Mouse (Mus musculus): ENCODE data around the gene Sash1. TPM values are rescaled to one million over a fixed set of nuclear protein-coding genes. Genes with fewer than 3 reads are reported as not detected.
A peak's percentile ranks its signal among the peaks of the same experiment; 100 is the strongest.

The Sash1 gene
- polyA plus RNA-seq, 1 experiment from 2014 or later, result 5.9 TPM

DNA sequence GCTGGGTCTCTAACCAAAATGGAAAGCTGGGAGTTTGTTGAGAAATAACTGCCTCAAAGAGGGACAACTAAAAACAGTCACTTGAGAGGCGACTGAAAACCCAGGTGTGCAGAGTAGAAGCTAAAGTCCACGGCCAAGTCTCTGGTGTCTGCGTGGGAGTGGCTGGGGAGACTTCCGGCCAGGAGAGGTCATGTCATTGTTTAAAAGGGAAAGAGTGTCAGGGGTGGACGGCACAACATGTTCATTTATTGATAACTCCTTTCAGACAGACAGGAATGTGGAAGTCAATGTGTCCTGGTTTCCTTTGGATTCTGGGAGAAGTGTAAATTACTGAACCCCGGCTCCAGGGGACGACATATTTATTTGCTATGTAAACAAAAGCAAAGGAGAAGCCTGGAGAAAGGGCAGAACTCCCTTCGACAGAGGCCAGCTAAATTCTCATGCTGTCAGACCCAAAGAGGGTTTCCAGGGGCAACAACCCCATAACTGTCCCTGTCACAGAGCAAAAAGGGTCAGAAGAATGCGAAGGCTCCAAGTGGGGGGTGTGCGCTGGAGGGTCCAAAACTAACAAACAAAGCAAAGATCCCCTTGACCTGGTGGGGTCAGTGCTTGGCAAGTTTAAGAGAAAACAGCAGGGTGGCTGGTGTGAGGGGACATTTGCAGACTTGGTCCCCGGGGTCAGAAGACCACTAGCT lies 100.3 kb downstream of the Sash1 start:
- no peaks in the 10 kb centered on the region for H3K27me3 ChIP-seq
- H3K36me3 ChIP-seq, result peaks cover 30% of the 10 kb centered on the region
- no peak overlapping the region for H3K4me3 ChIP-seq
- H3K9ac ChIP-seq, result no peak overlapping the region
- no peak for ATAC-seq (ENCODE audit: insufficient number of reproducible peaks, insufficient read depth, low FRiP score, low TSS enrichment, low read depth)
- H3K27ac ChIP-seq, result no peak overlapping the region
- no peaks in the 10 kb centered on the region for H3K9me3 ChIP-seq
- peaks cover 11% of the 10 kb centered on the region for H3K4me1 ChIP-seq
- WGBS, result 57% methylated on average over 11 of the region's 11 CpGs
- no peak overlapping the region for H3K4me2 ChIP-seq

DNA sequence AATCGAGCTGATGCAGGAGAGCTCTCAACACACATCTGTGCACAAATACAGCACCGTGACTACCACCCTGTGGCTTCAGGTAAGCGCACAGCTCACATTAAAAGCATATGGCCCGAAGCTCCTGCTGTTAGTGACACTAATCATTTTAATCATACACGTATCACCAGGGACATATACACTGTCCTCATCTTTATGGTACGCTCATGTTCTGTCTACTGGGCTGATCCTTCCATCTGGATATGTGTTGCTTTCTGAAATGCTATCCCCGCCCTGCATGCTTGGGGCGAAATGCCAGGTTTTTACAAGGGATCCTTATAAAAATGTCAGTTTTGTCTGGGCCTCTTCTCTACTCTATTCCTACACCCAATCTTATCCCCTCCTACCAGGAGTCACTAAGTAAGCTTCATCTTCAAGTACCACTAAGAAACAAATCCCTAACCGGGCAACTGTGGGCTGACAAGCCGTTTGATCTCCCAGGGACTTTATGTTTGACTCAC lies 103.9 kb downstream of the Sash1 start:
- Histone ChIP-seq H3K9me3 (no peaks in the 10 kb centered on the region), H3K4me2 (no peak overlapping the region), H3K4me3 (no peak overlapping the region), H3K4me1 (peaks cover 11% of the 10 kb centered on the region), H3K36me3 (peaks cover 47% of the 10 kb centered on the region), H3K27ac (no peak overlapping the region), H3K27me3 (no peaks in the 10 kb centered on the region), H3K9ac (no peak overlapping the region)
- 57% methylated on average over 10 of the region's 10 CpGs for WGBS
- 0 out of 2 replicates have a peak, but pooled peaks have one; percentile 26 for ATAC-seq (ENCODE audit: insufficient number of reproducible peaks, insufficient read depth, low FRiP score, low TSS enrichment, low read depth)

GRCm38 (mm10) chr10:8779842-8780241 lies 106.0 kb downstream of the Sash1 start:
- Histone ChIP-seq H3K27me3 (no peaks in the 10 kb centered on the region), H3K27ac (no peak overlapping the region), H3K9ac (no peak overlapping the region), H3K4me3 (no peak overlapping the region), H3K4me2 (no peak overlapping the region), H3K36me3 (peaks cover 57% of the 10 kb centered on the region), H3K9me3 (peaks cover 4% of the 10 kb centered on the region; the same call in 1 of the 2 replicates), H3K4me1 (peaks cover 8% of the 10 kb centered on the region)
- ATAC-seq (ENCODE audit: insufficient number of reproducible peaks, insufficient read depth, low FRiP score, low TSS enrichment, low read depth), result no peak
- 93% methylated on average over 4 of the region's 4 CpGs for WGBS

GRCm38 (mm10) chr10:8778845-8779244 lies 107.0 kb downstream of the Sash1 start:
- Histone ChIP-seq H3K9ac (no peak overlapping the region), H3K9me3 (peaks cover 4% of the 10 kb centered on the region; the same call in 1 of the 2 replicates), H3K4me1 (peaks cover 8% of the 10 kb centered on the region), H3K27ac (no peak overlapping the region), H3K4me3 (no peak overlapping the region), H3K36me3 (peaks cover 52% of the 10 kb centered on the region), H3K27me3 (no peaks in the 10 kb centered on the region), H3K4me2 (no peak overlapping the region)
- ATAC-seq (ENCODE audit: insufficient number of reproducible peaks, insufficient read depth, low FRiP score, low TSS enrichment, low read depth), result no peak
- 88% methylated on average over 7 of the region's 7 CpGs for WGBS

- H3K36me3 ChIP-seq, result peaks cover 46% of the 10 kb centered on the region
- 89% methylated on average over 12 of the region's 12 CpGs for WGBS
- no peak overlapping the region for H3K4me3 ChIP-seq
- peaks cover 4% of the 10 kb centered on the region; the same call in 1 of the 2 replicates for H3K9me3 ChIP-seq
- H3K27ac ChIP-seq, result no peak overlapping the region
- no peak overlapping the region for H3K9ac ChIP-seq
- ATAC-seq (ENCODE audit: insufficient number of reproducible peaks, insufficient read depth, low FRiP score, low TSS enrichment, low read depth), result no peak
- no peaks in the 10 kb centered on the region for H3K27me3 ChIP-seq
- H3K4me1 ChIP-seq, result peaks cover 8% of the 10 kb centered on the region
- H3K4me2 ChIP-seq, result no peak overlapping the region
Observed at GRCm38 (mm10) chr10:8777552-8778253, 108.2 kb downstream of the Sash1 start.

- H3K4me2 ChIP-seq, result no peak overlapping the region
- H3K9me3 ChIP-seq, result peaks cover 4% of the 10 kb centered on the region; the same call in 1 of the 2 replicates
- H3K36me3 ChIP-seq, result peaks cover 52% of the 10 kb centered on the region
- WGBS, result 100% methylated on average over 2 of the region's 2 CpGs
- no peak for ATAC-seq (ENCODE audit: insufficient number of reproducible peaks, insufficient read depth, low FRiP score, low TSS enrichment, low read depth)
- peaks cover 2% of the 10 kb centered on the region for H3K4me1 ChIP-seq
- no peak overlapping the region for H3K27ac ChIP-seq
- no peak overlapping the region for H3K4me3 ChIP-seq
- H3K9ac ChIP-seq, result no peak overlapping the region
- H3K27me3 ChIP-seq, result no peaks in the 10 kb centered on the region
Observed at GRCm38 (mm10) chr10:8776791-8777190, 109.1 kb downstream of the Sash1 start.

DNA sequence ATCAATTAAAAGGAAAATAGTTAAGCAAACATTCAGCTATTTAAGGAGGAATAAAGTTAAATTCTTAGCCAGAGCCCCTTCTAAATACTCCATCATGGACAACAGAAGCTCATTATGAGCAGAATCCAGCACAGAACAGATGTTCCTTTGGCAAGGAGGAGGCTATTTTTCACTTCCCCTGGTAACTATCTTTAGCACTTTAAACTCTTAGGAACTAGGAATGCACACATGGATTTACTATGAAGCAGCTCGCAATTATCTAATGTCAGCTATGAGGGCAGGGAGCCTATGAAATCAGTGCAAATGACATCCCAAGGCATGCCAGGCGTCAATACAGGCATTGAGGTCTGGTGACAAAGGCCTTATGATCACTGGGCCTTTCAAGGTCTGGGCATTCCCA lies 110.1 kb downstream of the Sash1 start:
- no peak overlapping the region for H3K4me3 ChIP-seq
- no peak for ATAC-seq (ENCODE audit: insufficient number of reproducible peaks, insufficient read depth, low FRiP score, low TSS enrichment, low read depth)
- peaks cover 50% of the 10 kb centered on the region for H3K36me3 ChIP-seq
- 84% methylated on average over 2 of the region's 2 CpGs for WGBS
- H3K4me1 ChIP-seq, result no peaks in the 10 kb centered on the region
- no peaks in the 10 kb centered on the region for H3K27me3 ChIP-seq
- no peak overlapping the region for H3K27ac ChIP-seq
- H3K4me2 ChIP-seq, result no peak overlapping the region
- no peak overlapping the region for H3K9ac ChIP-seq
- H3K9me3 ChIP-seq, result peaks cover 4% of the 10 kb centered on the region; the same call in 1 of the 2 replicates

GRCm38 (mm10) chr10:8772464-8773209 lies 113.2 kb downstream of the Sash1 start:
- WGBS, result 76% methylated on average over 4 of the region's 4 CpGs
- H3K27me3 ChIP-seq, result no peaks in the 10 kb centered on the region
- H3K27ac ChIP-seq, result no peak overlapping the region
- peaks cover 6% of the 10 kb centered on the region; the same call in 1 of the 2 replicates for H3K9me3 ChIP-seq
- H3K4me1 ChIP-seq, result no peaks in the 10 kb centered on the region
- no peak for ATAC-seq (ENCODE audit: insufficient number of reproducible peaks, insufficient read depth, low FRiP score, low TSS enrichment, low read depth)
- H3K4me3 ChIP-seq, result no peak overlapping the region
- peaks cover 42% of the 10 kb centered on the region for H3K36me3 ChIP-seq
- no peak overlapping the region for H3K9ac ChIP-seq
- no peak overlapping the region for H3K4me2 ChIP-seq

DNA sequence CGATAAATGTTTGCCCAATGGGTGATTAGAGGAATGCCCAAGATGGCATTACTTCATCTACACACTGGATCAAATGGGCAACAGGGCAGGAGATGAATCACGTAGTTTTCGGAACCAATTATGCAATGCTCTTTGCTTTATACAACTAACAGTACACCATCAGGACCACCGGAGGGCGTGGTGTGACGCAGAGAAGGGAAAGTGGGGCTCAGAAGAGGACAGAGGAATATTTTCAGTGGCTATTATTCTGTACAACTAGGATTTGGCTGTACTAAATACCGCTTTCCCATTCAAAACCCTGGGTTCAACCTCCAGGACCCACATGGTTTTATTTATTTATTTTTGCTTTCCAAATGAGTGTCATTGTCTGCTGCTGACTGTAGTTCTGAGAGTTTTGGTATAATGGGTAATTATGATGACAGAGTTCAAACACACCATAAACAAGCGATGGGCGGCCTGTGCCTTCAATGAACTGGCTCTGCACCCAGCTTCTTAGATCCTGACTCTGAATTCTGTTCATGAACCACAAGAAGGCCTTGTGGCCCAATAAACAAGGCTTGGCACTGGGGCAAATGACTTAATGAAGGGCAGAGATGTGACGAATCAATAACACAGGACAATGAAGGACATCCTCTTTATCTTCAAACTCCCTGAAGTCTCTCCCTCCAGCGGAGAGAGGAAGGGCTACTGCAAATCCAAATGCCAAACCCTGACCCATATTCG lies 114.8 kb downstream of the Sash1 start:
- peaks cover 6% of the 10 kb centered on the region; the same call in 1 of the 2 replicates for H3K9me3 ChIP-seq
- no peak overlapping the region for H3K4me3 ChIP-seq
- no peak overlapping the region for H3K9ac ChIP-seq
- H3K27ac ChIP-seq, result no peak overlapping the region
- H3K4me2 ChIP-seq, result no peak overlapping the region
- 92% methylated on average over 12 of the region's 12 CpGs for WGBS
- no peaks in the 10 kb centered on the region for H3K4me1 ChIP-seq
- H3K27me3 ChIP-seq, result no peaks in the 10 kb centered on the region
- H3K36me3 ChIP-seq, result peaks cover 28% of the 10 kb centered on the region
- ATAC-seq (ENCODE audit: insufficient number of reproducible peaks, insufficient read depth, low FRiP score, low TSS enrichment, low read depth), result no peak

- no peaks in the 10 kb centered on the region for H3K27me3 ChIP-seq
- H3K4me2 ChIP-seq, result no peak overlapping the region
- no peak overlapping the region for H3K9ac ChIP-seq
- H3K4me1 ChIP-seq, result 0 out of 2 replicates have a peak, but pooled peaks cover under 1% of the 10 kb centered on the region
- no peak for ATAC-seq (ENCODE audit: insufficient number of reproducible peaks, insufficient read depth, low FRiP score, low TSS enrichment, low read depth)
- no peak overlapping the region for H3K27ac ChIP-seq
- WGBS, result 84% methylated on average over 8 of the region's 8 CpGs
- 0 out of 2 replicates have a peak, but pooled peaks cover 2% of the 10 kb centered on the region for H3K9me3 ChIP-seq
- H3K4me3 ChIP-seq, result no peak overlapping the region
- peaks cover 15% of the 10 kb centered on the region for H3K36me3 ChIP-seq
Observed at GRCm38 (mm10) chr10:8768654-8769053, 117.2 kb downstream of the Sash1 start.

DNA sequence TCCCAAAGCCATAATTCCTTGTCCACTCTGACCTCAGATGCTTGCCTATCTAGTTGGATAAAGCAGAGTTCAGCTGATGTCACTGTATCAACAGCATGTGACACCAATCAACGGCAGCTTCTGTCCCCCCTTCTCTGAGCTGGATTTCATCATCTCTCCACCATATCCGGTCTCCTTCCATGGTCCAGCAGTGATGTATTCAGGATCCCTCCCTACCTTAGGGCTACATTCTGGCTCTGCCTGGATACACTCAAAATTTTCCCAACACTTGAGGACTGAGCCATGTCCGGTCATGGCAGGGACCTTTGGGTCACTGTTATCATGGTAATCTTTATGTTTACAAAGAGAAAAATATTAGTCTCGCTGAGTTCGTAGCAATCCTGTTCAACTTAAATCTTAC lies 118.5 kb downstream of the Sash1 start:
- no peaks in the 10 kb centered on the region for H3K27me3 ChIP-seq
- no peak for ATAC-seq (ENCODE audit: insufficient number of reproducible peaks, insufficient read depth, low FRiP score, low TSS enrichment, low read depth)
- H3K27ac ChIP-seq, result no peak overlapping the region
- no peak overlapping the region for H3K9ac ChIP-seq
- no peak overlapping the region for H3K4me2 ChIP-seq
- H3K9me3 ChIP-seq, result 0 out of 2 replicates have a peak, but pooled peaks cover 2% of the 10 kb centered on the region
- WGBS, result 75% methylated on average over 5 of the region's 5 CpGs
- peaks cover 13% of the 10 kb centered on the region for H3K4me1 ChIP-seq
- H3K4me3 ChIP-seq, result no peak overlapping the region
- H3K36me3 ChIP-seq, result peaks cover 15% of the 10 kb centered on the region

Data from embryonic facial prominence, embryonic 13.5 days (tissue).